Mouse (Mus musculus) ES-E14 (cell line): ENCODE results near the gene Tbx4. TPM values are rescaled to one million over a fixed set of nuclear protein-coding genes. Genes with fewer than 3 reads are reported as not detected.

Experiments
- DNase-seq: peaks from one replicate; pipeline ENCODE4 v3.0.0-alpha.2; 2013; ENCODE audit warnings: low read depth, low spot score
- H3K27ac ChIP-seq: 2 replicates; pipeline ENCODE4 v1.5.1; 2012; ENCODE audit warnings: low read depth, mild to moderate bottlenecking, low read length, moderate library complexity, mixed read lengths; ENCODE audit not compliant: poor library complexity, insufficient read depth, severe bottlenecking
- H3K36me3 ChIP-seq: 2 replicates; pipeline ENCODE4 v1.6.1; 2012; ENCODE audit warnings: mild to moderate bottlenecking, low read length, moderate library complexity, mixed read lengths; ENCODE audit not compliant: control insufficient read depth, poor library complexity, insufficient read depth, severe bottlenecking
- H3K4me1 ChIP-seq, 2 experiments: fragments of 150-350 bp in 1 of 2; sonication (generic) in 1 of 2; 2 replicates each; pipeline ENCODE4 v1.6.1; 2012; ENCODE audit warnings: low read length in 2 of 2, mild to moderate bottlenecking in 1 of 2, mixed read lengths in 1 of 2; ENCODE audit not compliant: control insufficient read depth in 2 of 2, insufficient read depth in 2 of 2, poor library complexity in 1 of 2
- H3K4me3 ChIP-seq, 2 experiments: fragments of 150-350 bp in 1 of 2; sonication (generic) in 1 of 2; 2 replicates each; pipeline ENCODE4 v1.5.1; 2012; ENCODE audit warnings: low read length in 2 of 2, low read depth in 1 of 2, mild to moderate bottlenecking in 1 of 2, mixed read lengths in 1 of 2; ENCODE audit not compliant: insufficient read depth in 1 of 2, poor library complexity in 1 of 2, severe bottlenecking in 1 of 2
- H3K9ac ChIP-seq: 2 replicates; pipeline ENCODE4 v1.6.1; 2012; ENCODE audit warnings: low read depth, mild to moderate bottlenecking, low read length, mixed read lengths; ENCODE audit not compliant: poor library complexity, insufficient read depth, severe bottlenecking
- H3K9me3 ChIP-seq: fragments of 150-350 bp; sonication (generic); 2 replicates; pipeline ENCODE4 v1.6.1; 2012; ENCODE audit warnings: low read depth, mild to moderate bottlenecking, low read length; ENCODE audit not compliant: control insufficient read depth, insufficient read depth
- CHD2 ChIP-seq: IDR thresholded peaks from 2 replicates; pipeline ENCODE4 v1.6.1; 2014; ENCODE audit warnings: mild to moderate bottlenecking, low read depth, low read length, inconsistent platforms
- HCFC1 ChIP-seq: IDR thresholded peaks from 2 replicates; pipeline ENCODE4 v1.6.1; 2012; ENCODE audit warnings: low read length, inconsistent platforms, borderline replicate concordance; ENCODE audit not compliant: insufficient read depth
- MAFK ChIP-seq: IDR thresholded peaks from 2 replicates; pipeline ENCODE4 v1.6.1; 2014; ENCODE audit warnings: mild to moderate bottlenecking, low read depth, low read length, inconsistent platforms; ENCODE audit not compliant: insufficient read depth
- ZC3H11A ChIP-seq: IDR thresholded peaks from 2 replicates; pipeline ENCODE4 v1.6.1; 2012; ENCODE audit warnings: low read depth, mild to moderate bottlenecking, inconsistent platforms, low read length, borderline replicate concordance
- ZNF384 ChIP-seq: IDR thresholded peaks from 2 replicates; pipeline ENCODE4 v1.6.1; 2012; ENCODE audit warnings: low read depth, low read length, inconsistent platforms
- in situ Hi-C, 2 experiments: fragments of 600-800 bp; cut with MboI; formaldehyde crosslinking; loops; one replicate each; pipeline ENCODE4 v1.15.1; 2025; ENCODE audit warnings: low sequenced_read_pairs in 2 of 2, inconsistent platforms in 1 of 2; ENCODE audit not compliant: unreplicated experiment in 2 of 2
- total RNA-seq: library from RNA; depleted of rRNA; stranded (reverse); fragments of 300-350 nt; gene quantifications from 2 replicates; pipeline ENCODE4 v1.2.3, GENCODE M21; 2012

Gene Tbx4
- total RNA-seq, 1 experiment, result 0.76 TPM

- DNase-seq, result no peak
- TF ChIP-seq MAFK (no peak), ZC3H11A (no peak), ZNF384 (no peak), CHD2 (no peak), HCFC1 (no peak)
- H3K27ac ChIP-seq, result no peak overlapping the region
- H3K4me3 ChIP-seq, result no peak overlapping the region
- H3K36me3 ChIP-seq, result no peaks in the 10 kb centered on the region
- no peak overlapping the region for H3K9ac ChIP-seq
- H3K4me1 ChIP-seq, result peaks cover 3 to 11% of the 10 kb centered on the region in 2 experiments; a peak in 2 of 4 replicates
- in situ Hi-C loops, result no loop called here
- H3K9me3 ChIP-seq, result no peaks in the 10 kb centered on the region
Measured at GRCm38 (mm10) chr11:85900291-85900690, 14.1 kb downstream of the Tbx4 start.

DNA sequence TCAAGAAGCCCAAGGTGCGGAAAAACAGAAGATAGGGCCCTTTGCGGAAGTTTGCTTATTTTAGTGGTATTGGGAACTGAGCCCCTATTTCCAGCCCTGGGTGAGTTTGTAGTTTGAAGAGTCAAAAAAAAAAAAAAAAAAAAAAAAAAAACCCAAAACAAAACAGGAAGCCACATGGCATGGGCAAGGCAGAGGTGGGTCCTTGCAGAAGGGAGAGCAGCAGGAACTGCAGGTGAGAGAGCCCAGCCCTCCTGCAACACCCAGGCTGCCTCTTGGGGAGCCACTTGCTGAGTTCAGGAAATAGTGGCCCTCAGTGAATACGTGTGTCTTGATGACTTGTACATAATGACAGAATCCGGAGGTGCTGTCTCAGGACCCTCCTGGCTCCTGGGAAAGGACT, 23.3 kb downstream of the Tbx4 start:
- Histone ChIP-seq H3K36me3 (no peaks in the 10 kb centered on the region), H3K27ac (no peak overlapping the region), H3K9me3 (no peaks in the 10 kb centered on the region), H3K4me3 (no peak overlapping the region), H3K9ac (no peak overlapping the region), H3K4me1 (0 out of 4 replicates have a peak, but pooled peaks cover 0 to 2% of the 10 kb centered on the region in 2 experiments)
- in situ Hi-C loops, result no loop called here
- peak; percentile 55; the same call in 1 of the 2 replicates for TF ChIP-seq ZNF384
- TF ChIP-seq HCFC1, result no peak
- TF ChIP-seq CHD2, result no peak
- TF ChIP-seq MAFK, result no peak
- TF ChIP-seq ZC3H11A, result no peak
- no peak for DNase-seq

DNA sequence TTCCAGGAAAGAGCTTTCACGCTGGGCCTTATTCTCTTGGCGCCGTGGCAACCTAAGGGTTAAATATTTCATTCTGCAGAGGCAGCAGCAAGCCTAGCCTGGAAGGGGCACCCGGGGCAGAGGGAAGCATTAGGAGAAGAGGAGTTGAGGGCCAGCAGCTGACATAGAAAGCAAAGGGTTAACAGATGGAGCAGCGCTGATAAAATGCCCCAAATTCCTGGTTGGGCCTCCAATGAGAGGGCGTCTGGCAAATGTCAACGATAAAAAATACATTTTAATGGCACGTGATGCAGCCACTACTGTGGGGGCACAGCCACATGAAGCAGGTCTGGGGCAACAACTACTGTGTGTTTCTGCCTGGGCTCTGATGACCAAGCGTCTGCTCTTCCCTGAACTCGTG, 23.9 kb downstream of the Tbx4 start:
- Histone ChIP-seq H3K27ac (no peak overlapping the region), H3K4me3 (no peak overlapping the region), H3K4me1 (0 out of 4 replicates have a peak, but pooled peaks cover 0 to 2% of the 10 kb centered on the region in 2 experiments), H3K9me3 (no peaks in the 10 kb centered on the region), H3K9ac (no peak overlapping the region), H3K36me3 (no peaks in the 10 kb centered on the region)
- TF ChIP-seq ZC3H11A (no peak), ZNF384 (no peak), MAFK (no peak), CHD2 (no peak), HCFC1 (no peak)
- no peak for DNase-seq
- in situ Hi-C loops, result no loop called here

GRCm38 (mm10) chr11:85913506-85913905, 27.3 kb downstream of the Tbx4 start:
- in situ Hi-C loops, result no loop called here
- Histone ChIP-seq H3K27ac (no peak overlapping the region), H3K9me3 (no peaks in the 10 kb centered on the region), H3K4me1 (peaks cover 0 to 7% of the 10 kb centered on the region in 2 experiments; a peak in 1 of 4 replicates), H3K36me3 (no peaks in the 10 kb centered on the region), H3K4me3 (no peak overlapping the region), H3K9ac (no peak overlapping the region)
- DNase-seq, result no peak
- TF ChIP-seq ZC3H11A (no peak), HCFC1 (no peak), ZNF384 (no peak)
